In genomic region chr8:82187138-82187880, GRCm38 (mm10) we compare ENCODE assay signal across 17 mouse cellular contexts.
A peak's percentile ranks its signal among the peaks of the same experiment; 100 is the strongest.
DNase-seq lines count a peak whose midpoint lies in the region; ATAC-seq lines count a peak whose summit lies in the region.
"Had no signal": no experiment of that assay in that cellular context is flagged by ENCODE, and none has a peak within 500 bp of the region (broad histone marks: within the 10 kb centered on the region; RNA-seq: fewer than 3 reads in every experiment).

No protein-coding gene starts in this region.

- H3K36me3 ChIP-seq in heart, embryonic 16.5 days (ENCODE audit: control insufficient read depth, insufficient read depth): no peaks in the 10 kb centered on the region
- no peaks in the 10 kb centered on the region for H3K36me3 ChIP-seq in neural tube, embryonic 12.5 days
- H3K36me3 ChIP-seq: hindbrain, embryonic 10.5 days had no signal

- peaks cover 11% of the 10 kb centered on the region for H3K4me1 ChIP-seq in heart, embryonic 16.5 days (ENCODE audit: control insufficient read depth, insufficient read depth, low read length)
- H3K4me1 ChIP-seq in neural tube, embryonic 12.5 days: no peaks in the 10 kb centered on the region
- H3K4me1 ChIP-seq: forebrain, embryonic 13.5 days; hindbrain, embryonic 10.5 days had no signal

- H3K4me3 ChIP-seq in heart, embryonic 16.5 days (ENCODE audit: low read length): no peak overlapping the region
- no peak overlapping the region for H3K4me3 ChIP-seq in neural tube, embryonic 12.5 days
- H3K4me3 ChIP-seq: forebrain, embryonic 13.5 days; hindbrain, embryonic 10.5 days had no signal

- peak; percentile 2 to 7 for DNase-seq in cerebellum, postnatal 10 days
- DNase-seq in cerebellum, adult 8-10 months: no peak
- no peak for DNase-seq in heart, adult 9 months (ENCODE audit: low spot score in 2 of 2)
- DNase-seq in neural tube, embryonic 10.5 days (ENCODE audit: extremely low spot score, low spot score): no peak
- no peak for DNase-seq in layer of hippocampus, postnatal 10 days (ENCODE audit: low spot score in 2 of 2)
- DNase-seq in left cerebral cortex, adult 8-10 months (ENCODE audit: low spot score in 2 of 2): no peak
- DNase-seq: adrenal gland, adult 2 months; cerebellum, adult 18-20 months; layer of hippocampus, adult 9-11 months; lung, adult 18-20 months; lung, postnatal 36 days; right cerebral cortex, postnatal 14 days had no signal

- WGBS in heart, embryonic 16.5 days: 44% methylated on average over 2 of the region's 2 CpGs
- WGBS in neural tube, embryonic 12.5 days: 40% methylated on average over 2 of the region's 2 CpGs

- ATAC-seq in heart, embryonic 16.5 days (replicated peaks; ENCODE audit: extremely low read depth, insufficient read depth, low FRiP score): peak; percentile 58
- peak; percentile 21; the same call in 1 of the 2 replicates for ATAC-seq in neural tube, embryonic 12.5 days (ENCODE audit: low FRiP score, low read depth)
- ATAC-seq: forebrain, embryonic 13.5 days had no signal

- no peaks in the 10 kb centered on the region for H3K27me3 ChIP-seq in heart, embryonic 16.5 days (ENCODE audit: control insufficient read depth, insufficient read depth, low read length)
- H3K27me3 ChIP-seq in neural tube, embryonic 12.5 days (replicated peaks): no peaks in the 10 kb centered on the region
- H3K27me3 ChIP-seq: forebrain, embryonic 13.5 days had no signal

- H3K9me3 ChIP-seq in heart, embryonic 16.5 days (replicated peaks; ENCODE audit: control insufficient read depth, low read length): no peaks in the 10 kb centered on the region
- no peaks in the 10 kb centered on the region for H3K9me3 ChIP-seq in neural tube, embryonic 12.5 days
- H3K9me3 ChIP-seq: forebrain, embryonic 13.5 days; hindbrain, embryonic 10.5 days had no signal

- H3K27ac ChIP-seq in heart, embryonic 16.5 days (ENCODE audit: low read length): peak overlapping the region; percentile 30
- H3K27ac ChIP-seq in neural tube, embryonic 12.5 days: no peak overlapping the region
- H3K27ac ChIP-seq: forebrain, embryonic 13.5 days; hindbrain, embryonic 10.5 days; kidney, postnatal 0 days had no signal

- H3K9ac ChIP-seq in heart, embryonic 16.5 days (ENCODE audit: low read length): no peak overlapping the region
- H3K9ac ChIP-seq in neural tube, embryonic 12.5 days: no peak overlapping the region
- H3K9ac ChIP-seq: forebrain, embryonic 13.5 days had no signal

- H3K4me2 ChIP-seq in heart, embryonic 16.5 days (ENCODE audit: low read depth, low read length): no peak overlapping the region
- no peak overlapping the region for H3K4me2 ChIP-seq in neural tube, embryonic 12.5 days (replicated peaks)
- H3K4me2 ChIP-seq: forebrain, embryonic 13.5 days had no signal

Comparison
In these comparisons a context has a peak if more than half of its experiments do, and no peak if none do; other contexts are left out.
1. DNase-seq: peak in cerebellum, postnatal 10 days (2 of 2); none in cerebellum, adult 8-10 months (single experiment), heart, adult 9 months (0 of 2), neural tube, embryonic 10.5 days (single experiment), layer of hippocampus, postnatal 10 days (0 of 2) and left cerebral cortex, adult 8-10 months (0 of 2).